Comparison of ENCODE assay signal across 8 mouse cellular contexts in the genomic region with DNA sequence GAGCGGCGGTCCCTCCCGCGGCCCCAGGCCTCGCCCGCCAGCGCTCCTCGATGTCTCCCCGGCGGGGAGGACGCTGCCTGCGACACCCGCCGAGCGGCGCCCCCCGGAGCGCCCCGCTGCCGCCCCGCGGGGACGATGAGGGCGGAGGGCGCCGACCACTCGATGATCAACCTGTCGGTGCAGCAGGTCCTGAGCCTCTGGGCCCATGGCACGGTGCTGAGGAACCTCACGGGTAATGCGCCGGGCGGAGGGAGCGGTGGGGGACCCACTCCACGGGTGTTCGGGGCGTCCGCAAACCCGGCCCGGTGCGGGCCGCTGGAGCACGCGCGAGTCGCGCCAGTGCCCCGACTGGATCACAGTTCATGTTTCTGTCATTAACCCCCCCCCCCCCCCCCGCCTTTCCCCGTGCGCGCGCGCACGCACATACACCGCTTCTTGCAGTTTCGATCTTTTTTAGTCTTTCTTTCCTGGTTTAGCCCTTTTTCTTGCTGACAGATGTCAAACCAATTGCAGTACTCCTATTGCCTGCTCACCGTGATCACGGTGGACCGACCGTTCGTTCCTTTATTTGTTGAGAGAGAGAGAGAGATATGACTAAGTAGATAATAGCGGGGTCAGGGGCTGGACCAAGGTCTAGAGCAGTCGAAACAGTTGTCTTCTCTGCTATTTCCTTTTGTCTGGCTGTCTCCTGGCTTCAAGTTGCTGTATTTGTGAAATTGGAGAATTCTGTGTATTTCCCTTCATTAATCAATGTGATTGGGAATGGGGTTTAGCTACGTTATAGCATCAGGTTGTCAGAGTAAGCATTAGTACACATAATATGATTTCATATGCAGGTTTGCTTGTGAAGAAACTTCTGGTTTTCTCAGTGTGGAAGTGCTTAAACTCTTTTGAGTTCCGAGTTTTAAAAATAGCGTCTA. TPM values are rescaled to one million over a fixed set of nuclear protein-coding genes. Genes with fewer than 3 reads are reported as not detected.
DNase-seq lines count a peak whose midpoint lies in the region; ATAC-seq and TF ChIP-seq lines count a peak whose summit lies in the region.

No protein-coding gene starts in this region.

- peak overlapping the region; percentile 86 for H3K9ac ChIP-seq in CH12.LX (ENCODE audit: insufficient read depth, low read depth)
- peak overlapping the region; percentile 91 for H3K9ac ChIP-seq in embryonic facial prominence, embryonic 14.5 days (ENCODE audit: low read depth, low read length)
- peak overlapping the region; percentile 97 for H3K9ac ChIP-seq in heart, embryonic 12.5 days
- peak overlapping the region; percentile 95 for H3K9ac ChIP-seq in kidney, embryonic 16.5 days (replicated peaks; ENCODE audit: low read length)
- H3K9ac ChIP-seq in lung, embryonic 14.5 days: peak overlapping the region; percentile 88

- peak overlapping the region; percentile 68 for H3K4me2 ChIP-seq in CH12.LX (ENCODE audit: insufficient read depth, low read depth, poor library complexity, severe bottlenecking)
- H3K4me2 ChIP-seq in embryonic facial prominence, embryonic 14.5 days (ENCODE audit: low read depth, low read length): peak overlapping the region; percentile 80
- peak overlapping the region; percentile 70 for H3K4me2 ChIP-seq in heart, embryonic 12.5 days
- H3K4me2 ChIP-seq in kidney, embryonic 16.5 days (replicated peaks; ENCODE audit: low read depth, low read length): peak overlapping the region; percentile 75
- peak overlapping the region; percentile 82 for H3K4me2 ChIP-seq in lung, embryonic 14.5 days

- H3K36me3 ChIP-seq in CH12.LX (replicated peaks in 1 of 2; ENCODE audit: control insufficient read depth in 1 of 2, insufficient read depth in 1 of 2, low read length in 1 of 2): no peaks in the 10 kb centered on the region
- no peaks in the 10 kb centered on the region for H3K36me3 ChIP-seq in embryonic facial prominence, embryonic 14.5 days (ENCODE audit: control insufficient read depth, insufficient read depth, low read length)
- H3K36me3 ChIP-seq in heart, embryonic 12.5 days: no peaks in the 10 kb centered on the region
- no peaks in the 10 kb centered on the region for H3K36me3 ChIP-seq in kidney, embryonic 16.5 days (ENCODE audit: insufficient read depth, low read length)
- no peaks in the 10 kb centered on the region for H3K36me3 ChIP-seq in lung, embryonic 14.5 days (ENCODE audit: insufficient read depth)

- WGBS in embryonic facial prominence, embryonic 14.5 days: 7% methylated on average over 17 of the region's 67 CpGs
- 2% methylated on average over 66 of the region's 67 CpGs for WGBS in heart, embryonic 12.5 days
- WGBS in kidney, embryonic 16.5 days: 2% methylated on average over 46 of the region's 67 CpGs
- 2% methylated on average over 42 of the region's 67 CpGs for WGBS in lung, embryonic 14.5 days

- dilution Hi-C loops in CH12.LX (cut with MboI; ENCODE audit: extremely low pct_ligation_motif_present, extremely low pct_unique_long_range_greater_than_20kb, low sequenced_read_pairs): no loop called here

- H3K27ac ChIP-seq in CH12.LX (ENCODE audit: insufficient read depth, low read depth): peak overlapping the region; percentile 59
- H3K27ac ChIP-seq in embryonic facial prominence, embryonic 14.5 days (replicated peaks; ENCODE audit: low read depth, low read length): peak overlapping the region; percentile 85
- H3K27ac ChIP-seq in heart, embryonic 12.5 days (ENCODE audit: poor library complexity, severe bottlenecking): peak overlapping the region; percentile 90
- peak overlapping the region; percentile 68; the same call in 1 of the 2 replicates for H3K27ac ChIP-seq in kidney, embryonic 16.5 days (ENCODE audit: low read length)
- peak overlapping the region; percentile 73 for H3K27ac ChIP-seq in lung, embryonic 14.5 days (ENCODE audit: low read depth)

- H3K27me3 ChIP-seq in CH12.LX (replicated peaks): no peaks in the 10 kb centered on the region
- H3K27me3 ChIP-seq in embryonic facial prominence, embryonic 14.5 days (replicated peaks; ENCODE audit: control insufficient read depth, insufficient read depth, low read length): no peaks in the 10 kb centered on the region
- no peaks in the 10 kb centered on the region for H3K27me3 ChIP-seq in heart, embryonic 12.5 days (replicated peaks)
- H3K27me3 ChIP-seq in kidney, embryonic 16.5 days (ENCODE audit: insufficient read depth, low read length): no peaks in the 10 kb centered on the region
- H3K27me3 ChIP-seq in lung, embryonic 14.5 days (ENCODE audit: insufficient read depth, low read length): no peaks in the 10 kb centered on the region

- H3K9me3 ChIP-seq in CH12.LX (replicated peaks; ENCODE audit: low read length): no peaks in the 10 kb centered on the region
- no peaks in the 10 kb centered on the region for H3K9me3 ChIP-seq in embryonic facial prominence, embryonic 14.5 days (ENCODE audit: control insufficient read depth, low read length)
- no peaks in the 10 kb centered on the region for H3K9me3 ChIP-seq in heart, embryonic 12.5 days (replicated peaks)
- no peaks in the 10 kb centered on the region for H3K9me3 ChIP-seq in kidney, embryonic 16.5 days (ENCODE audit: low read length)
- no peaks in the 10 kb centered on the region for H3K9me3 ChIP-seq in lung, embryonic 14.5 days (ENCODE audit: low read depth, low read length)

- peak; percentile 10 for ATAC-seq in embryonic facial prominence, embryonic 14.5 days (ENCODE audit: low read depth)
- peak; percentile 16 for ATAC-seq in heart, embryonic 12.5 days (ENCODE audit: insufficient number of reproducible peaks, low FRiP score)
- peak; percentile 29 for ATAC-seq in kidney, embryonic 16.5 days (ENCODE audit: low FRiP score, low TSS enrichment)
- peak; percentile 33; the same call in 1 of the 2 replicates for ATAC-seq in lung, embryonic 14.5 days (ENCODE audit: insufficient read depth)

- no peak for DNase-seq in CH12.LX (ENCODE audit: extremely low read depth)
- DNase-seq in adrenal gland, postnatal 4 days (ENCODE audit: low spot score in 2 of 2): peak; percentile 13 to 32
- DNase-seq in embryonic facial prominence, embryonic 14.5 days (ENCODE audit: low spot score): peak; percentile 31
- peak; percentile 31 for DNase-seq in lung, embryonic 14.5 days
- DNase-seq in ovary, postnatal 14 days (ENCODE audit: low spot score): peak; percentile 33
- peak; percentile 78 for DNase-seq in thymus, postnatal 4 days

- H3K79me2 ChIP-seq in CH12.LX (replicated peaks; ENCODE audit: control insufficient read depth, extremely low read depth, insufficient read depth, poor library complexity, severe bottlenecking): peaks cover 11% of the 10 kb centered on the region

- TF ChIP-seq EP300 in CH12.LX (IDR thresholded peaks at IDR 0.05; ENCODE audit: low read length): no peak

- no peak for TF ChIP-seq CTCF in CH12.LX (conservative IDR thresholded peaks at IDR 0.05 in 1 of 2, IDR thresholded peaks at IDR 0.05 in 1 of 2; ENCODE audit: low read depth in 2 of 2, low read length in 2 of 2)
- no peak for TF ChIP-seq CTCF in lung, embryonic 14.5 days (IDR thresholded peaks at IDR 0.05; ENCODE audit: low read depth)

- peaks cover 9 to 58% of the 10 kb centered on the region in 2 experiments for H3K4me1 ChIP-seq in CH12.LX (ENCODE audit: control insufficient read depth in 1 of 2, insufficient read depth in 2 of 2)
- H3K4me1 ChIP-seq in embryonic facial prominence, embryonic 14.5 days (ENCODE audit: control insufficient read depth, insufficient read depth, low read length): peaks cover 3% of the 10 kb centered on the region; the same call in 1 of the 2 replicates
- peaks cover 8% of the 10 kb centered on the region for H3K4me1 ChIP-seq in heart, embryonic 12.5 days (replicated peaks)
- H3K4me1 ChIP-seq in kidney, embryonic 16.5 days (ENCODE audit: insufficient read depth, low read length): peaks cover 12% of the 10 kb centered on the region
- no peaks in the 10 kb centered on the region for H3K4me1 ChIP-seq in lung, embryonic 14.5 days (ENCODE audit: insufficient read depth)

- H3K4me3 ChIP-seq in CH12.LX (replicated peaks in 1 of 3; ENCODE audit: low read depth in 2 of 3, low read length in 2 of 3, poor library complexity in 1 of 3): peak overlapping the region; percentile 86 to 97 (median 93)
- peak overlapping the region; percentile 95 for H3K4me3 ChIP-seq in embryonic facial prominence, embryonic 14.5 days (ENCODE audit: low read depth, low read length)
- peak overlapping the region; percentile 88 for H3K4me3 ChIP-seq in heart, embryonic 12.5 days
- peak overlapping the region; percentile 88 for H3K4me3 ChIP-seq in kidney, embryonic 16.5 days (ENCODE audit: low read length)
- H3K4me3 ChIP-seq in lung, embryonic 14.5 days (ENCODE audit: low read depth, low read length): peak overlapping the region; percentile 91

- no peak for TF ChIP-seq POLR2A in CH12.LX (IDR thresholded peaks at IDR 0.05; ENCODE audit: low read depth, low read length)

- no peak; the same call in 1 of the 2 replicates for TF ChIP-seq RAD21 in CH12.LX (IDR thresholded peaks at IDR 0.05; ENCODE audit: low read depth, low read length)

- in situ Hi-C loops in CH12.LX (cut with MboI; ENCODE audit: low pct_ligation_motif_present, low pct_unique_long_range_greater_than_20kb, low sequenced_read_pairs): no loop called here

TF ChIP-seq in CH12.LX, 34 proteins besides CTCF, POLR2A, EP300 and RAD21 (continues in another document):
- no peak for TF ChIP-seq NELFE (IDR thresholded peaks at IDR 0.05; ENCODE audit: low read depth, low read length)
- no peak for TF ChIP-seq CHD2 (IDR thresholded peaks at IDR 0.05; ENCODE audit: low read length)
- peak; percentile 83; the same call in 1 of the 2 replicates for TF ChIP-seq CHD1 (IDR thresholded peaks at IDR 0.05; ENCODE audit: low read depth, low read length)
- TF ChIP-seq BHLHE40 (IDR thresholded peaks at IDR 0.05; ENCODE audit: low read depth, low read length): peak; percentile 33; the same call in 1 of the 2 replicates
- no peak for TF ChIP-seq TBP (conservative IDR thresholded peaks at IDR 0.05; ENCODE audit: low read depth, low read length)
- no peak for TF ChIP-seq JUN (IDR thresholded peaks at IDR 0.05; ENCODE audit: insufficient read depth, low read depth, low read length)
- no peak for TF ChIP-seq E2F4 (IDR thresholded peaks at IDR 0.05; ENCODE audit: insufficient replicate concordance, low read depth, low read length)
- no peak for TF ChIP-seq POLR2AphosphoS2 (IDR thresholded peaks at IDR 0.05; ENCODE audit: low read depth, low read length)
- TF ChIP-seq USF1 (IDR thresholded peaks at IDR 0.05; ENCODE audit: low read depth, low read length): no peak
- TF ChIP-seq MAZ (IDR thresholded peaks at IDR 0.05; ENCODE audit: low read depth, low read length): no peak

RNA-seq across cellular contexts. Expression of a gene that starts 0.6 kb away (rescaled TPM):
- total RNA-seq in CH12.LX (2012; rRNA removed) (5.0 and 5.4 TPM in 2 replicates), CH12.LX (2014; rRNA removed) (4.9 and 5.5 TPM in 2 replicates)
- polyA plus RNA-seq in CH12.LX (2012; ENCODE audit: insufficient read length, low read depth): 5.2 and 5.9 TPM in 2 replicates
- total RNA-seq in adrenal gland, postnatal 4 days (2021): 10 to 100 TPM; 27.9 to 28.1 TPM
- 14.9 and 15.8 TPM in 2 replicates for polyA plus RNA-seq in embryonic facial prominence, embryonic 14.5 days (2014; fragmentation: Nextera tagmentation; extraction: Ambion mirVana)
- 17.8 and 18.2 TPM in 2 replicates for polyA plus RNA-seq in heart, embryonic 12.5 days (2016; fragmentation: Nextera tagmentation; extraction: Ambion mirVana)
- 9.0 and 10.2 TPM in 2 replicates for polyA plus RNA-seq in kidney, embryonic 16.5 days (2015; fragmentation: Nextera tagmentation; extraction: Ambion mirVana)
- 13.8 and 14.1 TPM in 2 replicates for polyA plus RNA-seq in lung, embryonic 14.5 days (2014; fragmentation: Nextera tagmentation; extraction: Ambion mirVana)
